Mouse (Mus musculus): Measurements from ENCODE around the gene Tbcb. TPM values are rescaled to one million over a fixed set of nuclear protein-coding genes. Genes with fewer than 3 reads are reported as not detected.
"Not testable (repeated sequence)": the region's sequence is repeated elsewhere in the genome, so short reads cannot be mapped to it uniquely, and the experiment has no call there.

Gene Tbcb
- 95.9 and 112 TPM in 2 replicates for total RNA-seq (2015)
- total RNA-seq (2017) = 27.6 and 37.1 TPM in 2 replicates

- ATAC-seq (replicated peaks; ENCODE audit: poor library complexity) = peak; percentile 94
Measured at GRCm38 (mm10) chr7:30231669-30232454, at the start of gene Tbcb, which contains the start of gene Polr2i. Tbcb (minus strand) TSS chr7:30232272. Polr2i (plus strand) TSS chr7:30231948.

GRCm38 (mm10) chr7:30281522-30281921 is 49.5 kb upstream of the Tbcb start:
- ATAC-seq (replicated peaks; ENCODE audit: poor library complexity) = no peak

GRCm38 (mm10) chr7:30280670-30281138 is 48.6 kb upstream of the Tbcb start:
- ATAC-seq (replicated peaks; ENCODE audit: poor library complexity) = peak; percentile 49

GRCm38 (mm10) chr7:30279951-30280669 is 48.0 kb upstream of the Tbcb start, which contains the start of the genes Thap8 and Wdr62:
Thap8 (plus strand) TSS chr7:30280094.
Wdr62 (minus strand) TSS chr7:30280419.
- ATAC-seq (replicated peaks; ENCODE audit: poor library complexity) = peak; percentile 91

- 0 out of 2 replicates have a peak, but pooled peaks have one; percentile 38 for ATAC-seq (replicated peaks; ENCODE audit: poor library complexity)
Measured at GRCm38 (mm10) chr7:30279536-30279935, 47.5 kb upstream of the Tbcb start.

DNA sequence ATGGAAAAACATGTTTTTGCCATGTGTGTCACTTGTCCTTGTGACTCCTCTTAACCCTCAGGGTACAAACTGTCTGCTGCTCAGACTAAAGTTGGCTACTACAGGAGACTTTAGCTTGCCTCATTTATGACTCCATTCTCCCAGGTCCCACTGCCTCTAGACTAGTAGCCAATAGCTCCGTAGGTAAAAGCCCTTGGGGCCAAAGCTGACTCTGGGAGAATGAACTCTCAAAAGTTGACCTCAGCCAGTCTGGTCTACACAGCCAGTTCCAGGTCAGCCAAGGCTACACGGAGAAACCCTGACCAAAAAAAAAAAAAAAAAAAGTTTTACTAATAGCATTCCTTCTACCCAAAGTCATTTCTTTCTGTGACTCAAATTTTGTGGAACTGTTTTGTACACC is 46.8 kb upstream of the Tbcb start:
- ATAC-seq (replicated peaks; ENCODE audit: poor library complexity) = no peak

DNA sequence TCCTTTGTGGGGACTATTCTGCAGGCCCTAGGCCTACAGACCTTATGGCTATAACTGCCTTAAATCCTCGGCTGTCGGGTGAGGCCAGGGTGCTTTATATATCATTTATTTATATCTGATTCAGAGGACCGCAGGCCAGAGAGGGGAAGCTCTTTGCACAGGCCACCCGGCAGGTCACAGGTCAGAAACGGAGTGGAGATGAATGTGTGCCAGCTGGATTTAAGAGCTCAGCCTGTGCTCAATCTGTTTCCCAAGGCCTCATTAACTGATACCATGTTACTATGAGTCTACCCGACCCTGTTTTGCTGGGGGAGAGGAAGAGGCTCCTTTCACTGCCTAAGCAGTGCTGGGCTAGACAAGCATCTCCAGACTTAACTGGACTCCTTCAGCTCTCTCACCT is 42.3 kb upstream of the Tbcb start:
- no peak for ATAC-seq (replicated peaks; ENCODE audit: poor library complexity)

GRCm38 (mm10) chr7:30269641-30270040 is 37.6 kb upstream of the Tbcb start:
- ATAC-seq (replicated peaks; ENCODE audit: poor library complexity) = no peak

DNA sequence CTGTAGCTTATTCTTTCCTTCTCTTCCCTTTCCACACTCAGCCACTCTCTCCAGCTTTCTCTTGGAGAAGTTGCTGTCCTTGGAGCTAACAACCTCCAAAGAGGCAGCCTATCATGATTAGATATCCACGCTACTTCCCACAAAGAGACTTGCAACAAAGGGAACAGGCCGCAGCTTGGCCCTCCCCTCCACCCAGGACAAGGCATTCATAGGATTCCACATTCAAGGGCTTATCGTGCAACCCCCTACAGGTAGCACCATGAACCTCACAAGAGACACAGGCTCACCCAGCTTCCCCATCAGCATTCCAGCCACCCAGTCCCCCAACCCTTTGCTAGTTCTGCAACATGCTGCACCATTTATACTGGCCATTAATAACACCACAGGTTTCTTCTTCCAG is 34.7 kb upstream of the Tbcb start:
- ATAC-seq (replicated peaks; ENCODE audit: poor library complexity) = no peak

GRCm38 (mm10) chr7:30265935-30266334 is 33.9 kb upstream of the Tbcb start:
- no peak for ATAC-seq (replicated peaks; ENCODE audit: poor library complexity)

GRCm38 (mm10) chr7:30265531-30265930 is 33.5 kb upstream of the Tbcb start:
- no peak for ATAC-seq (replicated peaks; ENCODE audit: poor library complexity)

- ATAC-seq (replicated peaks; ENCODE audit: poor library complexity) = no peak
Measured at GRCm38 (mm10) chr7:30265041-30265440, 33.0 kb upstream of the Tbcb start.

- no peak for ATAC-seq (replicated peaks; ENCODE audit: poor library complexity)
Measured at GRCm38 (mm10) chr7:30251956-30252954, 20.2 kb upstream of the Tbcb start.

DNA sequence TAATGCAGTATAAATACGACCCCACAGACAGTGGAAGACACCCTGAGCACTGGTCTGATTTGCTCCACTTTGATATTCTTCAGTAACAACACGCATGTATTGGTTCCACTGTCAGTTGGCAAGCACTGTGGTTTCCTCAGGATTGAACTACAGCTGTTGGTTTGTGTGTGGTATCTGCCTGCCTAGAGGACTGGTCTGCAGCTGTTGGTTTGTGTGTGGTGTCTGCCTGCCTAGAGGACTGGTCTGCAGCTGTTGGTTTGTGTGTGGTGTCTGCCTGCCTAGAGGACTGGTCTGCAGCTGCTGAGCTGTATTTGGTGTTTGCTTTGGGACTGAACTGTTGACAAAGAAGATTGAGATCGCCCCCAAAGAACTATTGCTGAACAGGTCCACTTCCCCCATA is 5.3 kb upstream of the Tbcb start:
- not testable (repeated sequence) for ATAC-seq (replicated peaks; ENCODE audit: poor library complexity)

GRCm38 (mm10) chr7:30235625-30236024 is 3.6 kb upstream of the Tbcb start, which contains the start of gene Ovol3:
Ovol3 (minus strand) TSS chr7:30235725.
- no peak for ATAC-seq (replicated peaks; ENCODE audit: poor library complexity)

GRCm38 (mm10) chr7:30235091-30235490 is 3.0 kb upstream of the Tbcb start:
- no peak for ATAC-seq (replicated peaks; ENCODE audit: poor library complexity)

DNA sequence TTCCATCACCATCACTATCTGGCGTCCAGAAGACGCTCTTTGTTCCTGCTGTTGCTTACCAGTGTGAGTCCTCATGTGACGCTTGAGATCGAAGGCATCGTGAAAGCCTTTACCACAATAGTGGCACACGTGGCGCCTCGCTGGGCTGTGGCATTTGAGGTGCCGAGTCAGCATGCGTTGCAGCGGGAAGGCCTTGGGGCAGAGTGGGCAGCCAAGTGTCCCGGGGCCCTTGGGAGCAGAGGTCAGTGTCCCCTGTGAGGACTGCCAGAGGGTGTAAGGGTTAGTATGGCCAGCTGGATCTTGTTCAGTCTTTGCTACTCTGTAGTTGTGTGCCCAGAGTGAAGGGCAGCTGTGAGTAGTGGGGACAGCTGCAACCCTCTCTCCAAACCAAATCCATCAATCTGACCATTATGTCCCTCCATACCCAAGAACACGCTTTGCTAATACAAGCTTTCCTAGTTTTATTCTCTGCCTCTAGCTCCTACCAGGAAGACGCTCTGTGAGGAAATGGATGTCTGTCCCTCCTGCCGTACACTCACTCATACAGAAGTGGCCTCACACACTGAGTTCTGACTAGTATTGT is 2.3 kb upstream of the Tbcb start:
- no peak for ATAC-seq (replicated peaks; ENCODE audit: poor library complexity)

DNA sequence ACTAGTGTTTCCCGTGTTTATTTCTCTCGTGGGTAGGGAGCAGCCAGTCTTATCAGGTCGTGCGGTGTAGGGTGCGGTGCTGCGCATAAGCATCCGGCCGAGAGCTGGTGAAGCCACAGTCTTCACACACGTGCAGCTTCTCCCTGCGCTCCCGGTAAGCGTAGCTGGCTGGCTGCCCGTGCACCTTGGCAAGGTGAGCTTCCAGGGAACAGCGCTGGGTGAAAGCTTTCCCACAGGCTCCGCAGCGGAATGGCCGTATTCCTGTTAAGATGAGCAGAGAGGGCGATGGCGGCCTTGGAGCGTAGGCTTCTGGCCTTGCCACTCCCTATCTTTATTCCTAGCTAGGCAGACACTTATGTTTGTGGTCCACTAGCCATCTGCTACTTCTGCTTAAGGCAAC is 1.3 kb upstream of the Tbcb start:
- no peak for ATAC-seq (replicated peaks; ENCODE audit: poor library complexity)

GRCm38 (mm10) chr7:30232631-30233148 is 618 bp upstream of the Tbcb start:
- peak; percentile 58 for ATAC-seq (replicated peaks; ENCODE audit: poor library complexity)

- no peak for ATAC-seq (replicated peaks; ENCODE audit: poor library complexity)
Measured at GRCm38 (mm10) chr7:30231328-30231668, 774 bp downstream of the Tbcb start.

Data from megakaryocyte progenitor cell, adult 5-6 weeks (primary cell).